Mouse (Mus musculus) hindbrain, embryonic 11.5 days (tissue): ENCODE data around the gene Pgpep1. TPM values are rescaled to one million over a fixed set of nuclear protein-coding genes. Genes with fewer than 3 reads are reported as not detected.

Experiments used
- ATAC-seq: fragments of 200-750 bp; cut with Nextera tagmentation; 2 replicates; pipeline ENCODE4 v1.8.0; 2017; ENCODE audit warnings: mild to moderate bottlenecking, moderate TSS enrichment, moderate library complexity; ENCODE audit not compliant: low FRiP score
- DNase-seq: peaks from one replicate; pipeline ENCODE4 v3.0.0-alpha.2; 2015; ENCODE audit warnings: low spot score
- H3K27ac ChIP-seq: fragments of 300-500 bp; sonication (generic); 2 replicates; pipeline ENCODE4 v1.5.1; 2014; ENCODE audit warnings: mild to moderate bottlenecking, low read depth, low read length
- H3K27me3 ChIP-seq: fragments of 300-500 bp; sonication (generic); 2 replicates; pipeline ENCODE4 v1.6.1; 2014; ENCODE audit warnings: mild to moderate bottlenecking, low read length, moderate library complexity, mixed read lengths; ENCODE audit not compliant: control insufficient read depth, insufficient read depth
- H3K36me3 ChIP-seq: fragments of 300-500 bp; sonication (generic); 2 replicates; pipeline ENCODE4 v1.6.1; 2014; ENCODE audit warnings: mild to moderate bottlenecking, low read length, moderate library complexity, mixed read lengths; ENCODE audit not compliant: control insufficient read depth, insufficient read depth
- H3K4me1 ChIP-seq: fragments of 300-500 bp; sonication (generic); replicated peaks from 2 replicates; pipeline ENCODE4 v1.6.1; 2014; ENCODE audit warnings: low read length, mixed read lengths; ENCODE audit not compliant: control insufficient read depth, insufficient read depth
- H3K4me2 ChIP-seq: fragments of 300-500 bp; sonication (generic); replicated peaks from 2 replicates; pipeline ENCODE4 v1.6.1; 2014; ENCODE audit warnings: mild to moderate bottlenecking, low read depth, low read length
- H3K4me3 ChIP-seq: fragments of 300-500 bp; sonication (generic); 2 replicates; pipeline ENCODE4 v1.5.1; 2014; ENCODE audit warnings: low read depth, low read length
- H3K9ac ChIP-seq: fragments of 300-500 bp; sonication (generic); 2 replicates; pipeline ENCODE4 v1.6.1; 2014; ENCODE audit warnings: low read depth, low read length
- H3K9me3 ChIP-seq: fragments of 300-500 bp; sonication (generic); 2 replicates; pipeline ENCODE4 v1.6.1; 2016; ENCODE audit warnings: low read length; ENCODE audit not compliant: control insufficient read depth
- WGBS: fragments of 180-500 bp; shearing (Covaris S2); extraction: QIAGEN DNeasy Blood & Tissue Kit; methylation state at CpG from one replicate; pipeline ENCODE4 v1.1.7; 2014; 5-methylcytosine and 5-hydroxymethylcytosine counted together
- polyA plus RNA-seq: library from polyadenylated mRNA; unstranded; fragments of >200 nt; fragmentation: Nextera tagmentation; extraction: Ambion mirVana; gene quantifications from 2 replicates; pipeline ENCODE4 v1.2.1, GENCODE M21; 2014

The Pgpep1 gene
- polyA plus RNA-seq, 1 experiment from 2014 or later, result 170 TPM

- DNase-seq (peak; percentile 95), ATAC-seq (peak; percentile 92)
- no peaks in the 10 kb centered on the region for H3K9me3 ChIP-seq
- H3K36me3 ChIP-seq, result no peaks in the 10 kb centered on the region
- 1% methylated on average over 60 of the region's 60 CpGs for WGBS
- peak overlapping the region; percentile 39 for H3K4me3 ChIP-seq
- 0 out of 2 replicates have a peak overlapping the region, but pooled peaks have one; percentile 2 for H3K27ac ChIP-seq
- H3K4me2 ChIP-seq, result peak overlapping the region; percentile 58
- peak overlapping the region; percentile 45; the same call in 1 of the 2 replicates for H3K9ac ChIP-seq
- no peaks in the 10 kb centered on the region; the same call in 1 of the 2 replicates for H3K4me1 ChIP-seq
- peaks cover 5% of the 10 kb centered on the region for H3K27me3 ChIP-seq
These were observed 30.3 kb downstream of the Pgpep1 start for GRCm38 (mm10) chr8:70629574-70630531.

DNA sequence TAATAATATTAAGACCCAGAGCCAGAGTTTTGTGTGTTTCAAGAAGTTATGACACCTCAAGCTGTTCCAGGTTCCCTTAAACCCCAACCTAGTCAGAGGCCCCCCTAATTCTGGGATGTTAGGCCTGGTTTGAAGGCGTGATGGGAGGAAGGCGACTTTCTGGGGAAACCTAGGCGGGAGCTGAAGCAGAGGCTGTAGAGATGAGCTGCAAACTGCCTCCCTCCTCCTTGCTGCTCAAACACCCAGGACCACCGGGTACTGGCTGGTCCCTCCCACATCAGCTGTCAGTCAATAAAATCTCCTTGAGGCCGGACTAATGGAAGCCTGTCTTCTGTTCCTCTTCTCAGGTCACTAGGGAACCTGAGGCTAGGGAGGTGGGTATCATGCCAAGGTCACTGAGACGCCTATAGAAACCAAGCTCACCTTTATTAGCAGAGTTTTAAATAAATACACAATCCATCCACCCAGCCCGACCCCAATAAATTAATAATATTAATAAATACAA lies 31.1 kb downstream of the Pgpep1 start:
- Histone ChIP-seq H3K4me1 (no peaks in the 10 kb centered on the region; the same call in 1 of the 2 replicates), H3K36me3 (no peaks in the 10 kb centered on the region), H3K4me3 (no peak overlapping the region; the same call in 1 of the 2 replicates), H3K27ac (no peak overlapping the region), H3K27me3 (peaks cover 5% of the 10 kb centered on the region), H3K9ac (peak overlapping the region; percentile 45; the same call in 1 of the 2 replicates), H3K4me2 (peak overlapping the region; percentile 58; the same call in 1 of the 2 replicates), H3K9me3 (no peaks in the 10 kb centered on the region)
- 66% methylated on average over 7 of the region's 7 CpGs for WGBS
- DNase-seq (no peak), ATAC-seq (peak; percentile 0; the same call in 1 of the 2 replicates)

DNA sequence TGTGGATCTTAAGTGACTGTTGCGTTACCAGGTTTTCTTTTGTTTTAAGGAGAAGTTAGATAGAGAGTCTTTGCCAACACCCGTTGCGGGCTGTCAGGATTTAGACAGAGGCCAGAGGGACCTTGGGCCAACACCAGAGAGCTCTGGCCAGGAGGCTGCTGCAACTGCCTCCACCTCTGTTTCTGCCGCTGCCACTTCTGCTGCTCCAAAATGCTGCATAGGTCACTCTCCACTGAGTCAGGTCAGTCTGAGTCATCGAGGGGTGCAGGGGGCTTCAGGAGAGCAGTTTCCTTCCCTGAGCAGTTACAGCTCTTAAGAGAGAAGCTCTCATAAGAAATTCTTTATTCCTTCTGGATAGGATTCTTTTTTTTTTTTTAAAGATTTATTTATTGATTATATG lies 33.1 kb downstream of the Pgpep1 start:
- Histone ChIP-seq H3K4me1 (no peaks in the 10 kb centered on the region; the same call in 1 of the 2 replicates), H3K36me3 (no peaks in the 10 kb centered on the region), H3K4me3 (no peak overlapping the region), H3K27me3 (peaks cover 5% of the 10 kb centered on the region), H3K9ac (no peak overlapping the region), H3K9me3 (no peaks in the 10 kb centered on the region), H3K27ac (no peak overlapping the region), H3K4me2 (no peak overlapping the region)
- DNase-seq (no peak), ATAC-seq (no peak)
- 94% methylated on average over 5 of the region's 5 CpGs for WGBS

DNA sequence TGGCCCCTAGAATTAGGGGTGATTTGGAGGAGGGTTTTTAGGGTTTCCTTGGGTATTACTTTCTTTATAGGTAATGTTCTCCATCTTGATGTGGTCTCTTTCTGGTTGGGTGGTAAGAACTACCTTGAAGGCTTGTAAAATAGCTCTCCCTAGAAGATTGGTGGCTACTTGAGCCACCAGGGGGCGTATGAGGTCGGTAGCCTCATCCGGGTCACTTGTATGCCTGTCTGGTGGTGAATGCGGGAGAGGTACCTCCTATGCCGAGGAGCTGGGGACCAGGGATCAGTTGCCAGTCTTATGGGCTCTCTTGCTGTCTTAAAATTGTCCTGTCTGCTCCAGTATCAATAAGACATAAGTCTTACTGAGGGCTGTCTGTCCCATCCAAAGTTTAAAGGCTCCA lies 35.1 kb downstream of the Pgpep1 start:
- Histone ChIP-seq H3K4me1 (no peaks in the 10 kb centered on the region; the same call in 1 of the 2 replicates), H3K9me3 (no peaks in the 10 kb centered on the region), H3K27ac (no peak overlapping the region), H3K9ac (no peak overlapping the region), H3K4me3 (no peak overlapping the region), H3K36me3 (no peaks in the 10 kb centered on the region), H3K27me3 (no peaks in the 10 kb centered on the region), H3K4me2 (no peak overlapping the region)
- ATAC-seq (no peak), DNase-seq (peak; percentile 80)
- 28% methylated on average over 5 of the region's 5 CpGs for WGBS

GRCm38 (mm10) chr8:70622220-70622619 lies 38.0 kb downstream of the Pgpep1 start:
- no peaks in the 10 kb centered on the region for H3K36me3 ChIP-seq
- no peak overlapping the region for H3K27ac ChIP-seq
- H3K9me3 ChIP-seq, result no peaks in the 10 kb centered on the region
- H3K4me3 ChIP-seq, result no peak overlapping the region
- H3K4me2 ChIP-seq, result no peak overlapping the region
- no peak for ATAC-seq
- no peak overlapping the region for H3K9ac ChIP-seq
- no peaks in the 10 kb centered on the region for H3K4me1 ChIP-seq
- H3K27me3 ChIP-seq, result no peaks in the 10 kb centered on the region; the same call in 1 of the 2 replicates
- whole genome bisulfite sequencing, result 64% methylated on average over 3 of the region's 3 CpGs
- no peak for DNase-seq

DNA sequence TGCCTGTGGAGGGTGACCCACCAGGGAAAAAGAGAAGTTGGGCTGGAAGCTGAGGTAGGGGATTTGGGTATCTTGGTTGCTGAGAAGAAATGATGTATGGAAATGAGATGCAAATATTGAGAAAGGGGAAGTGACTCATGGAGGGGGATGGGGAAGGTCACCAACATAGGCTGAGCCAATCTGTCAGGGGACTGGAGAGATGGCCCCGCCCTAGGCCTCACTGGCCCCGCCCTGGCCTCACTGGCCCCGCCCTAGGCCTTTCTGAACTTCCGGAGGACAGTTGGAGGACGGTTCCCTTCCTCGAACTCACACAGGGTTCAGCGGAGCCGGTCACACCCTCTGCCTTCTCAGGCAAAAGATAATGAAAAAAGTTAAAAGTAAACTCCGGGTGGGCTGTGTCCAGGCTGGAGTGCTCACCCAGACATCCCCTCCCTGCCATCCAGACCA lies 41.3 kb downstream of the Pgpep1 start:
- Histone ChIP-seq H3K4me2 (no peak overlapping the region), H3K36me3 (no peaks in the 10 kb centered on the region), H3K9ac (no peak overlapping the region), H3K4me3 (no peak overlapping the region), H3K27me3 (no peaks in the 10 kb centered on the region; the same call in 1 of the 2 replicates), H3K9me3 (no peaks in the 10 kb centered on the region), H3K27ac (no peak overlapping the region), H3K4me1 (no peaks in the 10 kb centered on the region)
- DNase-seq, result peak; percentile 72
- ATAC-seq, result peak; percentile 87
- 26% methylated on average over 9 of the region's 9 CpGs for WGBS

- ATAC-seq (no peak), DNase-seq (no peak)
- Histone ChIP-seq H3K9ac (no peak overlapping the region), H3K27ac (no peak overlapping the region), H3K27me3 (no peaks in the 10 kb centered on the region; the same call in 1 of the 2 replicates), H3K9me3 (no peaks in the 10 kb centered on the region), H3K4me2 (no peak overlapping the region), H3K4me3 (no peak overlapping the region), H3K36me3 (no peaks in the 10 kb centered on the region), H3K4me1 (no peaks in the 10 kb centered on the region)
- WGBS, result 81% methylated on average over 11 of the region's 11 CpGs
These were observed 42.2 kb downstream of the Pgpep1 start for GRCm38 (mm10) chr8:70617985-70618384.

DNA sequence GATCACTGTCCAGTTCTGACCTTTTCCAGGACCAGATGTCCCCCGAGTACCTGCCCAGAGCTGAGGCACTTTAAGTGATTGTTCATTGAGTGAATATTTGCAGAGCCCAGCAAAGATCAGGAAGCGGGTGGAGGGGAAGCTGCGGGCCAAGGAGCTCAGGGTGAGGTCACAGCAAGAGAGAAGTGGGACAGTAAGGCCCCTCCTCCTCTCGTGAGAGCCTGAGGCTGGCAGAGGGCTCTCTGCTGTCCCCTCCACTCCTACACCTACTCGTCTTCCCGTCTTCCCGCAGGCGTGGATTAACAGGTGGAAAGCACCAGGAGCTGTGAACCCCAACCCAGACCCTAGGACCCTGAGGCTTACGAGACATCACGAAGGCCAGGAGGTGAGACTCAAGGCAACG lies 43.5 kb downstream of the Pgpep1 start:
- no peaks in the 10 kb centered on the region for H3K4me1 ChIP-seq
- no peaks in the 10 kb centered on the region for H3K36me3 ChIP-seq
- no peaks in the 10 kb centered on the region; the same call in 1 of the 2 replicates for H3K27me3 ChIP-seq
- no peak for DNase-seq
- H3K27ac ChIP-seq, result no peak overlapping the region
- H3K9ac ChIP-seq, result no peak overlapping the region
- ATAC-seq, result no peak
- H3K4me2 ChIP-seq, result no peak overlapping the region
- H3K9me3 ChIP-seq, result no peaks in the 10 kb centered on the region
- 54% methylated on average over 11 of the region's 11 CpGs for WGBS
- no peak overlapping the region for H3K4me3 ChIP-seq
